Mouse (Mus musculus): ENCODE measurements around the gene Sema5a. TPM values are rescaled to one million over a fixed set of nuclear protein-coding genes. Genes with fewer than 3 reads are reported as not detected.

The Sema5a gene
- polyA plus RNA-seq, 1 experiment from 2014 or later = 8.9 TPM

DNA sequence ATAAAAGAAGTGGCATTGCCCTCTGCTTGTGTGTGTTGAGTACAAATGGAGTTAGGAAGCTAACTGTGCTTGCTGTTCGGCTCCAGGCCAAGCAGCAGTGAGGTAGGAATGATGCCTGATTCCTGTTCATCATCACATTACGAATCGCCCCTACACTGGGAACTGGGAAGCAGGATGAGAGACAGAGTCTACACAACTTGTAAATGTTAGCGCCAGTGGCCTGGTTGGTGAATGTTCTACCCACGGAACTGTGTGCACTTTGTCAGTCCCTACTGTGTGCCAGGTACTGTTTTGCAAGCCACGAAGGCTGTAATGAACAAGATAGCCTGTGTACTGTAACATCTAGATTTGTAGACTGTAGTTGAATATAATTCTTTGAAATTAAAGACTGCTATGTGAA, 352.0 kb downstream of the Sema5a start:
- Histone ChIP-seq H3K9ac (no peak overlapping the region), H3K4me3 (no peak overlapping the region), H3K27ac (replicated peaks) (no peak overlapping the region), H3K27me3 (no peaks in the 10 kb centered on the region), H3K36me3 (no peaks in the 10 kb centered on the region), H3K4me2 (no peak overlapping the region), H3K4me1 (replicated peaks) (peaks cover 17% of the 10 kb centered on the region), H3K9me3 (no peaks in the 10 kb centered on the region)
- WGBS = 78% methylated on average over 6 of the region's 6 CpGs
- peak; percentile 53; the same call in 1 of the 2 replicates for ATAC-seq (ENCODE audit: low read depth)

DNA sequence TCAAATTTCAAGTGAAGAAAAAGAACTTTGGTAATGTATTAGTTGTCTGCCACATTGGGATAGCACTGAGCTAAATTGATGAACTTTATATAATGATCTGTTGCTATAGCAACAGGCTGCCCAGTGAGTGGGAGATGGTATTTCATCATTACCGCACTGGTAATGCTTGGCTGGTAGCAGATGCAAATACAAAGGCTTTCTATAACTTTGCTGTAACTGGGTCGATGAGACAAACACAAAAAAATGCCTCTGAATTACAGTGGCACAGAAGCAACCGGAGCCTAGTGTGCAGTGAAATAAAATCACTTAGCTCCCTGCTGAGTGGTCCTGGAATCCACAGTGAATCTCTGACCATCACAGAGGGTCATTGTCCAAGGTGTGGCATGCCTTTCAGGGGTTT, 352.6 kb downstream of the Sema5a start:
- Histone ChIP-seq H3K9ac (no peak overlapping the region), H3K4me2 (no peak overlapping the region), H3K4me1 (replicated peaks) (peaks cover 17% of the 10 kb centered on the region), H3K9me3 (no peaks in the 10 kb centered on the region), H3K27ac (replicated peaks) (no peak overlapping the region), H3K36me3 (no peaks in the 10 kb centered on the region), H3K4me3 (no peak overlapping the region), H3K27me3 (no peaks in the 10 kb centered on the region)
- peak; percentile 43; the same call in 1 of the 2 replicates for ATAC-seq (ENCODE audit: low read depth)
- WGBS = 17% methylated on average over 3 of the region's 3 CpGs

DNA sequence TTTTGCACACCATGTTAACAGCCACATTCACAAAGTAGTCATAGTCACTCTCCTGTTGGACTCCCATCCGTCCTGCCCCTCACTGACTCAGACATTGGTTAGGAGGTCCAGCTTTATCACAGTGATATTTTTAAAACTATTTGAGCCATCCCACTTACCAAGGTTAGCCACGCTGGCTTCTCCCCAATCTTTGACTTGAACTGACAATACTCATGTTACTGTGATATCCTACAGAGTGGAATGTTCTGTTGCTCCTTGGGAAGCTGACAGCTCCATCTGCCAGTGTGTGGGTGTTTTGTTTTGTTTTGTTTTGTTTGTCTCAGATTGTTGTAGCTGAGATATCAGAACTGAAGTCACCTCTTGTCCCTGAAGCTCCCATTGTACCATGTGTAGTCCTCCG, 362.6 kb downstream of the Sema5a start:
- Histone ChIP-seq H3K27me3 (no peaks in the 10 kb centered on the region), H3K4me2 (no peak overlapping the region), H3K9me3 (no peaks in the 10 kb centered on the region), H3K36me3 (no peaks in the 10 kb centered on the region), H3K4me3 (no peak overlapping the region), H3K4me1 (replicated peaks) (no peaks in the 10 kb centered on the region), H3K9ac (no peak overlapping the region), H3K27ac (replicated peaks) (no peak overlapping the region)
- WGBS = 86% methylated on average over 3 of the region's 3 CpGs
- ATAC-seq (ENCODE audit: low read depth) = no peak

DNA sequence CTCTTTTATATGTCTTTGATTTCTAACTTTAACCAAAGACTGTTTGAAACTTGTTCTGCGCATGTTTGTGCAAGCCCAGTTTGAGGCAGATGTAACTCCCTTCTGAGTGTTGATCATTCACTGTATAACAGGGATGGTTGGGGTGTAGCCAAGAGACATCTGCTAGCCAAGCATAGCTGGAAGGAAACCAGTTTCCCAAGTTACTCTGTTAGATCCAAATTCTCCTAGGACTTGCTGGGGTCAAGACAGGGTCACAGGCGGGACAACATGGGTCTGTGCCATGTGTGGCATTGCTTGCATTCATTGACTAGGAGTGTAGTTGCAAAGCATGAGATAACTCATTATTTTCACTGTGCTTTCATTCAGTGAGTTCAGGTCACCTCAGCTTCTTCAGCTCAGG, 366.2 kb downstream of the Sema5a start:
- ATAC-seq (ENCODE audit: low read depth) = no peak; the same call in 1 of the 2 replicates
- H3K4me1 ChIP-seq (replicated peaks) = no peaks in the 10 kb centered on the region
- H3K36me3 ChIP-seq = no peaks in the 10 kb centered on the region
- 90% methylated on average over 2 of the region's 2 CpGs for WGBS
- no peaks in the 10 kb centered on the region for H3K9me3 ChIP-seq
- H3K9ac ChIP-seq = no peak overlapping the region
- no peak overlapping the region for H3K4me3 ChIP-seq
- H3K27ac ChIP-seq (replicated peaks) = no peak overlapping the region
- H3K4me2 ChIP-seq = no peak overlapping the region
- H3K27me3 ChIP-seq = no peaks in the 10 kb centered on the region

DNA sequence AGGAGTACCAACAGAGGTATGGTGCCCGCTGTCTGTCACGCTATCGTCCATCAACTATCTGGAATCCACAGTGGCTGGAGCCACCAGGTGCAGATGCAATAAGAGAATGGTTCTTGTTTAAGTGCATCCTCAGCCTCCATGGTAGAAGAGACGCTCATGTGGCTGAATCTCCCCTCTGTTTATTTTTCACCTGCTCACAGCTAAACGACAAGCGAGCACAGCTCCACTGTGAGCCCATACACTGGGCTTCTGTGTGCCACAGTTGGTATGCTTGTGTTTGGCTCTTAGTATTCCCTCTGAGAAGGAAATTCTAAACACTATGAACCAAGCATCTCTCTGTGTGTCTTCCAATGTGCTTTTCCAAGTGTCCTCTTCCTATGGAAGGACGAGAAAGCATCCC, 366.6 kb downstream of the Sema5a start:
- 91% methylated on average over 7 of the region's 7 CpGs for WGBS
- no peak overlapping the region for H3K9ac ChIP-seq
- no peak for ATAC-seq (ENCODE audit: low read depth)
- no peak overlapping the region for H3K27ac ChIP-seq (replicated peaks)
- no peaks in the 10 kb centered on the region for H3K9me3 ChIP-seq
- no peaks in the 10 kb centered on the region for H3K36me3 ChIP-seq
- H3K4me1 ChIP-seq (replicated peaks) = no peaks in the 10 kb centered on the region
- no peak overlapping the region for H3K4me3 ChIP-seq
- H3K27me3 ChIP-seq = no peaks in the 10 kb centered on the region
- H3K4me2 ChIP-seq = no peak overlapping the region

DNA sequence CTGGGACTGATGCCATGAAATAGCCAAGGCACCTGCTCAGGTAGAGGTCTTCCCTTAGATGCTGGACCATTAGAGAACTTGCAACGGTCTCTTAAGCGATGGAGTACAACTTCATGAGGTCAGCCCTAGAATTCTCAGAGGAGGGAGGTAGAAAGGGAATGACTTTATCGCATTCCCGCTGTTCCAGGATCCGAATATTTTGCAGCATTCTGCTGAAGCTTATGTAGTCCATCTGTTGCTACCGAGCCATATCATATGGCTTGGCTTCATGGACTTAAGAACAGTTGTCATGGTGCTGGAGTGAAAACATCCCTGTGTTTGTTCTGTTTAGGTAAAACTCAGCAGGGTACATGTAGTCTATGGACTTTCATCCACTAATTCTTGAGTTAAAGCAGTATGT, 369.1 kb downstream of the Sema5a start:
- H3K4me1 ChIP-seq (replicated peaks) = no peaks in the 10 kb centered on the region
- no peak for ATAC-seq (ENCODE audit: low read depth)
- H3K27me3 ChIP-seq = no peaks in the 10 kb centered on the region
- no peak overlapping the region for H3K27ac ChIP-seq (replicated peaks)
- no peak overlapping the region for H3K9ac ChIP-seq
- WGBS = 89% methylated on average over 6 of the region's 6 CpGs
- no peaks in the 10 kb centered on the region for H3K36me3 ChIP-seq
- no peak overlapping the region for H3K4me3 ChIP-seq
- H3K9me3 ChIP-seq = no peaks in the 10 kb centered on the region
- H3K4me2 ChIP-seq = no peak overlapping the region

DNA sequence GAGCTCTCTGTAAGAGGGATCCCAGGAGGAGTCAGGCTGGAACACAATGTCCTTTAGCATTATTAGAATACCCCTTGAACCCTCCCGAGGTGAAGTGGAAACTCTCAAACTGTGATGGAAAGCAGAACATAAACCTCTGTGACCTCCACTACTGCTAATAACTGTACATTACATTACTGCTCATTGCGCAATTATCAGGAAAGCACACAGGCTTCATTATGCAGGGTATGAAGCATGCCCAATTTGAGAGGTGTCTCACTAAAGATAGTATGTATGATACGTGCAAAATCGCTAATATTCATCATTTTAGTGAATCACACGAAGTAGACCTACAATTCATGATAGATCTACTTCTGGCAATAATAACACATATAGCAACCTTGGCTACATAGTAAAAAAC, 371.2 kb downstream of the Sema5a start:
- no peak for ATAC-seq (ENCODE audit: low read depth)
- Histone ChIP-seq H3K27me3 (no peaks in the 10 kb centered on the region), H3K27ac (replicated peaks) (no peak overlapping the region), H3K9me3 (no peaks in the 10 kb centered on the region), H3K4me1 (replicated peaks) (no peaks in the 10 kb centered on the region), H3K9ac (no peak overlapping the region), H3K36me3 (no peaks in the 10 kb centered on the region), H3K4me2 (no peak overlapping the region), H3K4me3 (no peak overlapping the region)
- WGBS = 81% methylated on average over 5 of the region's 5 CpGs

DNA sequence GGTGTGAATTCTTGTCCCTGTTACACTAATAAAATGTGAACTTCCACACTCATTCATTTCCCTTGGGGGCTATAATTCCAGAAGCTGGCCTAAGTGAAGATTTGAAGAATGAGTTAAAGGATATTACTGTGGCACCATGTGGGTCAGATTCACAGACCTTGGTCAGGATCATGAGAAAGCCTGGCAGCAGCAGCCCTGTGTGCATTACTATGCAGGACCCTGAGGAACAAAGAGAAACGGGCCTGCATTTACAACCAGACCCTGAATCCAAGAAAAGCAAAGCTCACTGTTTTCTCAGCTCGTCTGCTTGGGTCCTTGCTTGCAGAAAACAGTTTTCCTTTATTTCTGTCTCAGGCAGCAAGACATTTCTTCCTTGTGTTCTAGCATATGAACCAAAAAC, 374.6 kb downstream of the Sema5a start:
- H3K4me2 ChIP-seq = no peak overlapping the region
- no peaks in the 10 kb centered on the region for H3K36me3 ChIP-seq
- H3K4me3 ChIP-seq = no peak overlapping the region
- no peaks in the 10 kb centered on the region for H3K4me1 ChIP-seq (replicated peaks)
- no peaks in the 10 kb centered on the region for H3K27me3 ChIP-seq
- no peaks in the 10 kb centered on the region for H3K9me3 ChIP-seq
- H3K27ac ChIP-seq (replicated peaks) = no peak overlapping the region
- H3K9ac ChIP-seq = no peak overlapping the region
- WGBS = 37% methylated on average over 2 of the region's 2 CpGs
- ATAC-seq (ENCODE audit: low read depth) = no peak

DNA sequence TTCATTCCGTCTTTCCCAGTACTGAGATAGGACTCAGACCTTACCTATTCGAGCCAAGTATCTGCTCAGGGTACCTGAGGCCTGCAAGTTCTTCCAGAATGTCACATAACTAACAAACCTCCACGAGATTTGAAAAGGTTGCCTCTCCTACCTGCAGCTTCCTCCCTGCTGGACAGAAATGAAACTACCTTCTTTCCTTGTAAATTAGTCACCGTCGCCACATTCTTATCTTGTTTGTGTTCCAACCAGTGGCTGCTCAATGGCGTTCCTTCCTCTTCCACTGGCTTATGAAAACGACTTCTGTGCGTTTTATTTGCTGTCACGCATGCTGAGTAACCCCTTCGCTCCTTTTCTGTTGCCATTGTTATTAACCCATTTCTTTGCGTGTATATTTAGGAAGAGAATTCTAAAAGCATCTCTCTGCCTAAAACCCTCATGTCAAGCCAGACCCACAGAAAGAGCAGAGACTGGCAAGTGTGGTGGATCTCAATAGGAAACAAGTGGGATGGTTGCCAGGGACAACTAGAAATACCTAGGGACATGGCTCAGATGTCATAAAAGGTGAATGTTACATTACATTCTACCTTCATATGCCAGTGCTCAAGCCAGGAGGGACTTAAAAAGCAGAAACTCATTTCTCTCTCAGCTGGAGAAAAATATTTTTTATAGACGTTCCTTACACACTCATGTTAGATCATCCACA, 378.6 kb downstream of the Sema5a start:
- Histone ChIP-seq H3K36me3 (no peaks in the 10 kb centered on the region), H3K4me1 (replicated peaks) (no peaks in the 10 kb centered on the region), H3K4me3 (no peak overlapping the region), H3K9ac (no peak overlapping the region), H3K9me3 (no peaks in the 10 kb centered on the region), H3K4me2 (no peak overlapping the region), H3K27me3 (no peaks in the 10 kb centered on the region), H3K27ac (replicated peaks) (no peak overlapping the region)
- no peak for ATAC-seq (ENCODE audit: low read depth)
- 83% methylated on average over 12 of the region's 12 CpGs for WGBS

DNA sequence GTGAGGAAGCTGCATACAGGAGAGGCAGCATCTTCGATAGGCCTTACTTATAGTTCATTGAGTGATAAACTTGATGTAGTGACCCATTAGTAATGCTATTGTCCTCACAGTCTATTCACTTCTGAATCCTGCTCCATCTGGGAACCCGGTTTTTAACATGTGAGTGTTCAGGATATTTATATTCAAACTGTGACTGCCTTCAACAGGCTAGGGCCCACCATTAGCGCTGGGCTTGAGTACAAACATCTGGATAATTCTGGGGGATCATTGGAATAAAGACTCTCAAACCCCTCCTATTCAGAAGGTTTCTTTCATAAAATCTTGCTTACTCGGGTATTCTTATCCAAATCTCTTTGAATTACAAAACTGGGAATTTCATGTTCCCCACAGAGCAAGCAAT, 379.5 kb downstream of the Sema5a start:
- no peak for ATAC-seq (ENCODE audit: low read depth)
- Histone ChIP-seq H3K4me3 (no peak overlapping the region), H3K4me1 (replicated peaks) (no peaks in the 10 kb centered on the region), H3K27me3 (no peaks in the 10 kb centered on the region), H3K9ac (no peak overlapping the region), H3K36me3 (no peaks in the 10 kb centered on the region), H3K27ac (replicated peaks) (no peak overlapping the region), H3K4me2 (no peak overlapping the region), H3K9me3 (no peaks in the 10 kb centered on the region)
- WGBS = 34% methylated on average over 4 of the region's 4 CpGs

DNA sequence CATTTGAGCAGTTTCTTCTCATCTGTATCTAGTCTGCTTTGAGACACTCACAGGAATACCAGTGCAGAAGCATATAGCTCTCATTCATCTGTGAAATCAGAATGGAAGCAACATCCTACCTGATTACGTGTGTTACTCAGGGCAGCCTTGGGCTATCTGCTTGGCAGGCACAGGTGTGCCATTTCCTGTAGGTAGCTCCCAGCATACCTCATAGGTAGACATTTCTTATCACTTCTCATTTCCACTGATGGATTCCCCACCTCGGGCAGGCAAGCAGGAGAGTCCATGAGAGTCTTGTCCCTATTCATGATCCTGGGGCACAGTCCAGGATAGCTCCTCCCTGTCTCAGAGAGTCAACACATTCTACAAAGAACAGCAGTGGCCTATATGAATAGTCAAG, 381.4 kb downstream of the Sema5a start:
- H3K9ac ChIP-seq = no peak overlapping the region
- WGBS = 80% methylated on average over 2 of the region's 2 CpGs
- no peaks in the 10 kb centered on the region for H3K36me3 ChIP-seq
- H3K27ac ChIP-seq (replicated peaks) = no peak overlapping the region
- ATAC-seq (ENCODE audit: low read depth) = no peak
- no peaks in the 10 kb centered on the region for H3K9me3 ChIP-seq
- no peak overlapping the region for H3K4me3 ChIP-seq
- H3K27me3 ChIP-seq = no peaks in the 10 kb centered on the region
- H3K4me1 ChIP-seq (replicated peaks) = no peaks in the 10 kb centered on the region
- H3K4me2 ChIP-seq = no peak overlapping the region

DNA sequence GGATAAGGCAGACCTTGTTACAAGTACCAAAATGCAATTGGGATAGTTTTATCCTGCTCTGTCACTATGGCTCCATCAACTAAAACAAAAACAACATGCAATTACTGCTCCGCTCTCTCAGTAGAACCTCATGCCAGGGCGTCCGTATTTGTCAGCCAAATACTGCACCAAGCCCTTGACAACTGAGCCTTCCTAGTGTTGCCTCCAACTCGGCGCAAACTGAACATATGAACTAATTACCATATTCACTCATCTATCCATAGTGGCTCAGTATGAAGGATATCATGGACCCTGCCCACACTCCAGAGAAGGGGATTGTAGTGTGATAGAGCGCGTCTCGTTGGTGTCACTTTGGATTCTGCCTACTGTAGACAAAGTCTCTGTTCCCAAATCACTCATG, 389.1 kb downstream of the Sema5a start:
- ATAC-seq (ENCODE audit: low read depth) = no peak
- Histone ChIP-seq H3K36me3 (no peaks in the 10 kb centered on the region), H3K27ac (replicated peaks) (no peak overlapping the region), H3K4me2 (no peak overlapping the region), H3K4me1 (replicated peaks) (peaks cover 8% of the 10 kb centered on the region), H3K9ac (no peak overlapping the region), H3K4me3 (no peak overlapping the region), H3K27me3 (no peaks in the 10 kb centered on the region), H3K9me3 (no peaks in the 10 kb centered on the region)
- WGBS = 98% methylated on average over 8 of the region's 8 CpGs

DNA sequence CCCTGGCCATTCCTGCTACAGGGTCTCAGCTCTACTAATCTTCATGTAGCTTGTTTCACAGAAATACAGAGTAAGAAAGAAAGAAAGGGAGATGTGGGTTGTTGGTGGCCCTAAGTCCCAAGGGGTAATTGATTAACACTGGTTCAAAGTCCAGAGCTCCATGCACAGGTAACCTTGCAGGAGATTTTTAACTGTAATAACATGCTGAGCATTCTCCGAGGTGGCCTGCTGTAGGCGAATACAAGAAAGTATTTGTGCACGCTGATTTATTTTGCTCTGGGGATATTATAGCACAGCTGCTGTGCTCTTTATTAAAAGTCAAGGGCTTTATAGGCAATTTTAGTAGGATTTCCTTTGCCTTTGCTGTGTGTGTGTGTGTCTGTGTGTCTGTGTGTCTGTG, 393.3 kb downstream of the Sema5a start:
- no peak for ATAC-seq (ENCODE audit: low read depth)
- WGBS = 44% methylated on average over 3 of the region's 3 CpGs

More for the DNA sequence above, 393.3 kb downstream of the Sema5a start:
- Histone ChIP-seq H3K9me3 (no peaks in the 10 kb centered on the region), H3K27me3 (no peaks in the 10 kb centered on the region), H3K4me3 (no peak overlapping the region), H3K4me2 (no peak overlapping the region), H3K36me3 (no peaks in the 10 kb centered on the region), H3K4me1 (replicated peaks) (peaks cover 8% of the 10 kb centered on the region), H3K27ac (replicated peaks) (peak overlapping the region; percentile 62), H3K9ac (no peak overlapping the region)

Measured in neural tube, embryonic 13.5 days (tissue).